Mouse (Mus musculus) liver, postnatal 0 days (tissue): ENCODE measurements around the gene Hist1h2bg.

Experiments
- CTCF ChIP-seq: sonication (generic); IDR thresholded peaks from 2 replicates; pipeline ENCODE4 v1.5.1; 2016; ENCODE audit warnings: antibody characterized with exemption, low read depth
- EP300 ChIP-seq: IDR thresholded peaks from 2 replicates; pipeline ENCODE4 v1.6.1; 2016; ENCODE audit warnings: antibody characterized with exemption, low read depth, mild to moderate bottlenecking

DNA sequence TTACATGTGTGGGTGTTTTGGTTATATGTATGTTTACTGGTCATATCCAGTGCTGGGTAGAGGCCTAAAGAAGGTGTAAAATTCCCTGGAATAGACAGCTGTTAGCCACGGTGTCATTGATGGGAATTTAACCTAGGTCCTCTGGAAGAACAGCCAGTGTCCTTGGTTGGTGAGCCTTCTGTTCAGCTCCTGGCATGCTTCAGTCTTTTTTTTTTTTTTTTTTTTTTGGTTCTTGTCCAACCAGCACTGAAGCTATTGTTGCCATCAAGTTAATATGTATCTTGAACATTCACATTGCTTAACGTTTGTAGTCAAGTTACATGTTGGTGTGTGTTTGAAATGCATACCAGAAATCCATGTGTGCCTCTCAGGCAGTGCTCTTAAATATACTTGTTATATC, 6.7 kb upstream of the Hist1h2bg start:
- TF ChIP-seq CTCF (no peak), EP300 (no peak)
